Mouse (Mus musculus) 416B (cell line): ENCODE results near the gene Padi4.
A peak's percentile ranks its signal among the peaks of the same experiment; 100 is the strongest.

Source experiments
- DNase-seq: peaks from one replicate; pipeline ENCODE4 v3.0.0; 2011; ENCODE audit warnings: low read depth

Padi4 gene

DNA sequence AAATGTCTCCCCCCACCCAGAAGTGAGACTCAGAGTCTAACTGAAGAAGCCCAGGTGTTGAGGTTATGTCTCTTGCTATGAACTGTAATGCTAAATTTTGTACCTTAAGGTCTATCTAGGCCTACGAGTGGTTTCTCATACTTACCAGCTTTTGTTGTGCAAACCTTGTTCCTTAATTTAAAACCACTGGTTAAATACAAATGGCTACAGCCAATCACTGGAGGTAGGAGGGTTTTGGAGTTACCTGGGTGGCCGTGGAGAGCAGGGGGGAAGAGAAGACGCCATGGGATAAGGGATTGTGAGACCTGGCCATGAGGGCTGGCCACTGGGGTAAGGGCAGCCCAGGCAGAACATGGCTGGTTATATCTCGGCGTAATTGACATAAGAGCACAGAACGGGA lies 14.2 kb upstream of the Padi4 start:
- DNase-seq = no peak

DNA sequence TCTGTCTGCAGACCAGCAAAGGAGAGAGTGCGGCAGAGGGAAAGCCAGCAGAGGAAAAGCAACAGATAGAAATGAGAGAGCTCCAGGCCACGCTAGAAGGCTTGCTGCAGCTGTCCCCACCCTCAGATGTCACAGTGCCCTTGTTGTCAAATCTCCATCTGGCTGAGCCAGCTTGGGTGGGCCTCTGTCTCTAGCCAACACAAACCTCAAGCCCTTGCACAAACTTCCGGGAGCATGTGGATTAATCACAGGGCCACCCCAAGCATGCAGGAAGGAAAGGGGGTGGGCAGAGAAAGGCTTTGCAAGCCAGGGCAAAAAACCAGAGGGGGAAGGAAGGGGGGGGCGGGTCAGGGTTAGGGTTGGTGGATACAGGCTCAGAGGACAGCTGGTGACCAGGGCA lies 13.4 kb upstream of the Padi4 start:
- peak; percentile 97 for DNase-seq

DNA sequence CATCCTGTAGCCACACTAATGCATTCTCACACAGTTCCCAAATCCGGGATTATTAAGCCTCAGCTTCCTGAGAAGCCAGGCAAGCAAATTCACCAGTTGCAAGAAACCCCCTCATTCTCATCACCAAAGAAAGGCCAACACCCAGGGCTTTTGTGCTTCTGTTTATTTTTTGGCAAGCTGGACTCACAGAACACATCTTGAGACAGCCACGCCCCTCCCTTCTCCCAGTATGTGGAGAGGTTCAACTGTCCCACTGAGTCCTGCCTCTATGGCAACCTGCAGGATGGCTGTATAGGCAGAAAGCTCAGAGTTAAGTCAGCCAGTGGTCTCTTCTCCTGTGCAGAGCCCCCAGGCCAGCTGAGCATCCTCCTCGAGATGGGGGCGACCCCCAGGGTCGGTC lies 11.2 kb upstream of the Padi4 start:
- no peak for DNase-seq

DNA sequence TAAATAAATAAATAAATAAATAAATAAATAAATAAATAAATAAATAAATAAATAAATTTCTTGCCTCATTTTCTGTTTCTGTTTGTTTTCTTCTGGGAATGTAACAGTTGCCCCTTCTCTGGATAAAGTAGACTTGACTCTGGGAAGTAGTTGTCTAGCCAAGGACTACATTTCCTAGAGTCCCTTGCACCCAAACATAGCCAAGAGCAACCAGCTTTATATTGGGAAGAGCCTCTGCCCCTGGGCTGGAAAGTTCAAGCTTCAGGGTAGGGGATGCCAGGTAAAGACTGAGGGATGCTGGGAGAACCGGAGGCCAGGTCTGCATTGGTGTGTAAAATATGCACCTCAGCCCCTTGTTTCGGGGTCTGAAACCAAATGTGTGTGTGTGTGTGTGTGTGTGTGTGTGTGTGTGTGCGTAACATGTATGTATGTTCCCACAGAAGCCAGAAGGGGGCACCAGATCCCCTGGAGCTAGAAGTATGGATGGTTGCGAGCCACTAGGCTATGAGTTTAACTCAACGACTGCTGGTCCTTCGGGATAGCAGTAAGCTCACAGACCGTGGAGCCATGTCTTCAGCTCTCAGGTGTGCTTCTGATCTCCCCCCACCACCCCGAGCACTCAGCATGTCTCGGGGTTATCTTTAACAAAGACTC lies 10.4 kb upstream of the Padi4 start:
- no peak for DNase-seq

DNA sequence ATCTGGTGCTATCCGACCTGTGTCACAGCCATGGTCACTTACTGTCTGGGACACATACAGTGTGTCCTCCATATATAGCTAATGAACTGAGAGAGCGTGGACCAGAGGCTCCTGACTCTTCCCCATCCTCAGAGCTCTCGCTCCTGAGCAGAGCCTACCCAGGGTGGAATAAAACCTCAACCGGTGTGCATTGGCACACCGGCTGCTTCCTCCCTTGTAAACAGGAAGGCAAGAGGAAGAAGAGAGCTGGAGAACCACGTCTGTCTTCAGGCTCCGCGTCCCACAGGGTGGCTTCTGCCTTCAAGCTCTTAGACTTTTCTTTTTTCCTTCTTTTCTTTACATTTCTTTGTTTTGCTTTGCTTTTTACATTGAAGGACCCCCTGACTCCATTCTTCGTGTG lies 8.8 kb upstream of the Padi4 start:
- DNase-seq = no peak

DNA sequence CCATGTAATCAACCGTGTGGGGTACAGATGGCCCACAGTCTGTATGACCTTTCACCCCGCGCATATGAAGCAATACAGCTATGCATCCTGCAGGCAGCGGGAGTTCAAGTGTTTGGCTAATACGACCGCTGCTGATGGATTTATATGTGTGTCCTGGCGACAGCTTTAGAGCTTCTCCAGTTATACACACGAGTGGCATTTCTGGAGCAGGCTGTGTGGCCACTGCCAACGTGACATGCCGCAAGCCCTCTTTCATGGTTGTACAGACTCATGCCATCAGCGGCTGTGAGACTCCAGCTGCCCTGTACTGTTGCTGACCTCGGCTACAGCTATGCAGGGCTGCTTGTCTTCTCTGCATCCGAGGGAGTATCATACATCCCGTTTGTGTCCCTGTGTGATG lies 6.5 kb upstream of the Padi4 start:
- no peak for DNase-seq

DNA sequence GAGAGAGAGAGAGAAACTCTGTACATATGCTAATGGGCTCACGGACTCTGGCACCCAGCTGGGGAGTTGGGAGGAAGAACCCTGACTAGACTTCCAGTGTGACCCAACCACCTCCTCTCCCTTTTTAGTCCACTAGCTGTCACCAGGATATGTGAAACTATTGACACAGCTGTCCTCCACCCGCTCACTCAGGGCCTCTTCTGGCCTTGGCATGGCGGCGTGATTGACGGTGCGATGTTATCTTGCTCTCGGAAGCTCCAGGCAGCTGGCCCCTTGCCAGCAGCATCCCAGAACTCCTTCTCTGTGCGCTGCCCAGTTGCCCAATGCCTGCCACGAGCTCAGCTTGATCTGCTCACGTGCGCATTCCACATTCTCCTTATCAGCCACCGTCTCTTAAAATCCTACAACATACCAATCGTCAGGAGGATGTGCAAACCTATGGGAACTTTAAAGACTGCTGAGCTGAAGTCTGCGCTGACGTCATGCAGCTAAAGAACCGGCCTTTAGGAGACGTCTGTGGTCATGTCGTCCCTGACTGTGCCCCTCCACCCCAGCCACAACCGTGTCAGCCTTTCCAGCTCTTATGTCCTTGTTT lies 5.9 kb upstream of the Padi4 start:
- DNase-seq = peak; percentile 87

DNA sequence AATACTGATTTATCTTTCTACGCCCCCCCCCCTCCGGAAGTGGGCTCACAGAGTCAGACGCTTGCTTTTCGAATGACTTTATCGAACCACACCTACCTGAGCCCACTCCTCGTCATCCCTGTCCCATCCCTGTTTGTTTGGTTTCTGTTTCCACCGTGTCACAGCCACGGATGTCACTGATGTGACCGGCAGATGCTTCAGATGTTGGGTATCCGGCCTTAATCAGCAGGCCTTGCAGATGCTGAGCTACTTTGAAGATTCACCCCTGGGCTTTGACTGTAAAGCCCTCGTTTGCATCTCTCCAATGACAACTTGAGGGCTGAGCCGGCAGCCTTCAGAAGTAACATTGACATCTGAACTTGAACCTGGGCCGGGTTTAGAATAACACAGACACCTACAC lies 2.6 kb upstream of the Padi4 start:
- DNase-seq = no peak

DNA sequence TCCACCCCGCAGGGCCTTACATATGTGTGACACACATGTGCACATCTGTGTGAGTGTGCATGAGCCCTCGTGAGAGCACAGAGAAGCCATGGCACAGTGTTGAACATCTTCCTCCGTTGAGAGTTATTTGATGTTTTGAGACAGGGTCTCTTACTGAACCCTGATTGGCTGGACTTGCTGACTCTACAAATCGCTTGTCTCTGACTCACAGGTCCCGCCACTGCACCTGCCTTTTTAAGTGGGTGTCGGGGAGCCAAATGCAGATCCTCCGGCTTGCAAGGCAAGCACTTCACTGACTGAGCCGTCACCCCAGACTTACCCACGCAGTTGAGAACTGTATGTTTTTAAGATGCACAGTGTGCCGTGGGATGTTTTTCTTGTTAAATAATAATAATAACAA lies 1.8 kb upstream of the Padi4 start:
- no peak for DNase-seq

DNA sequence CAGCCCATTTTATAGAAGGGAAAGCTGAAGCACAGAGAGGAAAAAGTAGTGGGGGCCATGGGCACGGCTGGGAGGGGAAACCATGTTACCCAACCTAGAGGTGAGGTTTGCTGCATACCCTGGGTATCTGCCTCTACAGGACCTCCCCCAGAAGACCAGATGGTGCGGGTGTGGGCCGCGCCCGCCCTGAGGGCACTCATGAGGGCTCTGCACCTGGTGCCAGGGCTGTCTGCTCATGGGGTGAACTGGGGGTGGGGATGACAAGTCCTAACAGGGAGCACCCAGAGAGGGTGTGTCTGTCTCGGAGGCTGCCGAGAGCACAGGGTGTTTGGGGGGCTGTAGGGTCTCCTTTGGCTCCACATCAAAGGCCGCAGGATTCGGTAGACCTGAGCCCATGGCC lies 857 bp upstream of the Padi4 start:
- DNase-seq = no peak

DNA sequence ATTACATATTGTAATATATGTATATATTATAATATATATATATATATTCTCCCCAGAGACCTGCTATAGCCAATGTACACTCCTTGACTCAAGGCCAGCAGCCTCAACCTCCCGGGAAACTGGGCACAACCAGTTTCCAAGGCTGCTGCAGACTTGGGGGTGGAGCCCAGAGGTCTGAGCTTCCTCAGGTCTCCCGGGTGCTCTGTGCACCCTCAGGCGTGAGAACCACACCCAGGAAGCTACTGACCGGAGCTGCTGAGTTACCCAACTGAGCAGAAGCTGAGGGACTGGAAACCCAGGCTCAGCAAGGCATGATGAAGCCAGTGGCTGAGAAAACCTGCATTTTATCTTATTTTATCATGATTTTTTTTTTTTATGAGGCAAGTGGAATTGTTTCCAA lies 2.9 kb downstream of the Padi4 start:
- DNase-seq = peak; percentile 33

DNA sequence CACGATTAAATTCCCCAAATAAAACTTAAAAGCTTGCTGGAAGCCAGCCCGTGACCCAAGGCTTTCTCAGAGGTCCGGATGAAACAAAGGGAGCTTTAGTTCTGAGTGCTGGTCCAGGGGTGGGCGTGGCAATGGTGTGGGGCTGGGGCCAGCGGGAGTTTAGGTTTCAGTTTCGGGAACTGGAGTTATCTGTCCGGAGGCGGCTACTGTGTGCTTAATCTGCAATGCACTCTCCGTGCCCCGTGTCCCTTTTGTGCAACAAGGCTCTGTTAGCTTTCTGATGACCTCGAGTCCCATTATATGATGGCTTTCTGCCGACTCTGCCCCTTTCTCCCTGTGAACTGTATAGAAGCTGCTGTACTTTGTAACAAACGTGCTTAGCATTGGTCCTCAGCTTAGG lies 3.6 kb downstream of the Padi4 start:
- peak; percentile 63 for DNase-seq

DNA sequence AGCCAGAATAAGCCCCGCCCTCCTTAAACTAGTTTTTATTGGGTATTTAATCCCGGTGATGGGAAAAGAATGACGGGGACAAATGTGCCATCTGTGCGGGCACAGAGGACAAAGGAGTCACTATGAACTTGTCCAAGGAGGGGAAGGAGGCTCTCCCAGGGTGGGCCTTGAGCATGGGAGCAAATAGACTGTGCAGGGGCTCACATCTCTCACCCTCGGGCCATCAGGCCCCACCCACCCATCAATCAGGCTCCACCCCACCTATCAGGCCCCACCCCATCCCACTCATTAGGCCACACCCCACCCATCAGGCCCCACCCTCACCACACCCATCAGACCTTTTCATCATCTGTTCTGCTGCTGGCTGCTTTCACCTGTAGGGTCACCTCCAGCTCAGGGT lies 5.1 kb downstream of the Padi4 start:
- DNase-seq = no peak

DNA sequence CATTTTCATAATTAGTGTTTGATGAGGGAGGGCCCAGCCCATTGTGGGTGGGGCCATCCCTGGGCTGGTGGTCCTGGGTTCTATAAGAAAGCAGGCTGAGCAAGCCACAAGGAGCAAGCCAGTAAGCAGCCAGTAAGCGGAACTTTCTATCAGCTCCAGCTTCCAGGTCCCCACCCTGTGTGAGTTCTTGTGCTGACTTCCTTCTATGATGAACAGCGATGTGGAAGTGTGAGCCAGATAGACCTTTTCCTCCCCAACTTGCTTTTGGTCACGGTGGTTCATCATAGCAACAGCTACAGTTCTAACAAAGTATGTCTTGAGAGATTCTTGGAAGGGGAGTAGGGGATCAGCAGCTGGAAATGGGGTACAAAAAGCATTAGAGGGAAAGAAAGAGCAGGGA lies 8.1 kb downstream of the Padi4 start:
- DNase-seq = no peak

DNA sequence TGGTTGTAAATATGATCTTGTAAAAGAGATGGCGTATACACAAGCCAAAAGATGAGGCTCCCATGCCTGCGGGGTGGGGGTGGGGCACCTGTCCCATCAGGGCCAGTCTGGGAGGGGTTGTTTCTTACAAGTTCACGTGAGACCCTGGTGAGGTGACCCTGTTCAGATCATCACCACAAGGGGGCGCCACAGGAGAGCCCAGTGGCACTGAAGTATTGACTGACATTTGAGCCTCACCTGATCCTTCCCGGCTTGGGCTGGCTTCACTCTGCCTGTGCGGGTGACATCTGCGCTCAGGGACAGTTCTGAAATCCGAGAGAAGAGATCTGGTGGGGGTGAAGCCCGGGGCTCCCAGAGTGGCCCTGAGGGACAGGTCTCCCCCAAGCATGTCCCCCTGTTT lies 10.9 kb downstream of the Padi4 start:
- peak; percentile 69 for DNase-seq

DNA sequence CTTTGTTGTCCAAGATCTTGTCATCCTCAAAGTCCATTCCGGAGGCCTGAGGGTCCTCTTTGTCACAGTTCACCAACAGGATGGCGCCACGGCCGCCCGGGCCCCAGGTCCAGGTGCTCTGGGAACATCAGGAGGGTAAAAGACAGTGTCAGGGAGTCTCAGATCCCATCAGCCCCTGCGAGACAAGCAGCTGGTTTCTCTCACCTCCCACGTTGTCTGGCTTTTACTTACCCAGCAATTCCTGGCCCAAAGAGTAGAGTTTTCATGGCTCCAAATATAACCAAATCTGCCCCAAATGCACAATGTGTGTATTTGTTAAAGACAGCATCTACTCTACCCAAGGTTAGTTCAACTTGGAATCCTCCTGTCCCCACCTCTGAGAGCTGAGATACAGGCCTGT lies 12.4 kb downstream of the Padi4 start:
- DNase-seq = no peak

DNA sequence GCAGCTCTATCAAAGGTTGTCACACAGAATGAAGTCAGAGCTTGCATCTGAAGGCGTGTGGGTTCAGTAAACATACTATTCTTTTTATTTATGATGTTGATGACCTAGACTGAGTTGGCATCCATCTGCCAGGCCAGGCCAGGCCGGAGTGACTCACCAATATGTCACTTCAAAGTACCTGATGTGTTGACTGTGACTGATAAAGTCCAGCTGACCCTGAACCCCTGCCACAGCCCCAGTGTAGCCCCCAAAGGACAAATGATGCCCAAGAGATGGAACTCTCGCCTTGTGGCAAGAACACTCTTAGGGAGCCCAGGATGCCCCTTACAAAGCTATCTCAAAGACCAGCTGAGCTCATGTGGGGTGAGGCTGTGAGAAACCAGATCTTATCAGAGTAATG lies 18.2 kb downstream of the Padi4 start:
- DNase-seq = no peak

DNA sequence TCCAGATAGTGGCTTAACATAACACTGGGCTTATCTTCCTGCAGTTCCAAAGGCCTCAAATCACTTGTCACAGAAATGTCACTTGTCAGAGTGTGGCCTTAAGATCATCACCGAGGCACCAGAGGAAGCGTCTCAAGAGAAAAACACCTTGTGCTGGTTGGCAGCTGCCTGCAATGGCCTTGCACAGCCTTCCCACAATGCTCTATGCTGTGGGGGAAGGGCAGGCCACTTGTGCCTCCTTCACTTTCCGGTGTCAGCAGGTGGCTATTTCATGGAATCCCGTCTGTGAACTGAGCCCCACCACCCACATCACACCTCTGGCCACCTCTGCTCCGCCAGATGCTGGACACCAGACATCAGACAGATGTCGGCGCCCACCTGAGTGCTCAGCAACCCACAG lies 20.7 kb downstream of the Padi4 start:
- no peak for DNase-seq

DNA sequence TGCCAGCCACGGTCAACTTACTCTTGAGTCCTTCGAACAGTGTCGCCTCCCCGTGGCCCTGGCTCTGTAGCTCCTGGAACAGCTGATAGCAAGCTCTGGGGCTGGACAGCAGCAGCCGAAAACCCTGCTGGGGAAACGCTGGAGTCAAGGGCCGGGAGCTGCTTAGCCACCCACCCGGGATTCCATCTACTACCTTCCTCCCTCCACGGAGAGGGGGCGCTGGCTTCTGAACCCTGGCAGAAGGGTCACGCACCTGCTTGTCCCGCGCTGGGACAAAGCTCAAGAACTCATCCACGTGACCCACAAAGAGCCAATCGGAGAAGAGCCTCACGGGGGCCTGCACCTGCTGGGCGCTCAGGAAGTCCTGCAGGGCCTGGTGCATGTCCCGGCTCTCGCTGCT lies 23.7 kb downstream of the Padi4 start:
- DNase-seq = no peak

DNA sequence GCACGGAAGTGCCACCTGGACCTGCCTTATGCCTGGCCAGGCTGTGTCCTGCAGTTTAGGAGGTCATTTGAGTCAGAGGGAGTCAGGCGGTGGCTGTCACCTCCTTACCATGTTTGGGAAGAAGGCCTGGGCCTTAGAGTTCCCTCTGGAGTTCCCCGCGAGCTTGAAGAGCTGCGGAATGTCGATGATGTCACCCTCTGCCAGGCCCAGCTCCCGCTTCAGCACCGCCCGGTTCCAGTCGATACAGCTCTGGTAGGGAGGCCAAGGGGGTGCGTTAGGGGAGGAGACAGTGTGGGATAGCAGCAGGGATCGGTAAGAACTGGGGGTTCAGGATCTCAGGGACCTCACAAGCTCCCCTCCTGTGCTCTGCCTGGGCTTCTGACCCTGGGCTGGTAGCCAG lies 26.1 kb downstream of the Padi4 start:
- no peak for DNase-seq

DNA sequence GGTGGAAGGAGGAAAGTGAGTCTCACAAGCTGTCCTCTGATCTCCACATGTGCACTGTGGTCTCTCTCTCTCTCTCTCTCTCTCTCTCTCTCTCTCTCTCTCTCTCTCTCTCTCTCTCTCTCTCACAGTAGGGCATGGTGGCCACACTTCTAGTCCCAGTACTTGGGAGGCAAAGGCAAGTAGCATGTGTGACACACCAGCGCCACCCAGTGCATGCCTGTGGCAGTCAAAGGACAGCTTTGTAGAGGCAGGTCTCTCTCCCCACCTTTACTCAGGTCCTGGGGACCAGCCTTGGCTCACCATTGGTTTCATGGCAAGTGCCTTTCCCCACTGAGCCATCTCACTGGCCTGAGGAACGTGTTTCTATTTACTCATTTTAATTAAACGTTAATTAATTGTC lies 29.4 kb downstream of the Padi4 start:
- peak; percentile 81 for DNase-seq

DNA sequence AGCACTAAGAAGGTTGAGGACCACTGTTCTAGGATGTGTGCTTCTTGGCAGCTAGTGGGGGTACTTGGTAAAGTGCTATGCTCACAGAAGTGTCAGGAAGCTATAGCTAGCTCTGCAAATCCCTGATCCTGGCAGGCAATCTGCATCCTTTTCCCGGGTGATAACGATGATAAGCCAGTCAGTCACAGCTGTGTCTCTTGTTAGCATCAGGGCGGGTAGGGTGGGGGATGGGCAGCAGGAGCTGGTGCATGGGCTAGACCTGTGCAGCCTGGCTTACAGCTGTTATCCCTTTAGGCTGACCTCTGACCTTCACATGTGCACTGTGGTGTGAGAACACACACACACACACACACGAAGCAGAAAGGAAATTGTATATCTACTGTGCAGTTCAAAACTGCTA lies 30.9 kb downstream of the Padi4 start:
- no peak for DNase-seq

DNA sequence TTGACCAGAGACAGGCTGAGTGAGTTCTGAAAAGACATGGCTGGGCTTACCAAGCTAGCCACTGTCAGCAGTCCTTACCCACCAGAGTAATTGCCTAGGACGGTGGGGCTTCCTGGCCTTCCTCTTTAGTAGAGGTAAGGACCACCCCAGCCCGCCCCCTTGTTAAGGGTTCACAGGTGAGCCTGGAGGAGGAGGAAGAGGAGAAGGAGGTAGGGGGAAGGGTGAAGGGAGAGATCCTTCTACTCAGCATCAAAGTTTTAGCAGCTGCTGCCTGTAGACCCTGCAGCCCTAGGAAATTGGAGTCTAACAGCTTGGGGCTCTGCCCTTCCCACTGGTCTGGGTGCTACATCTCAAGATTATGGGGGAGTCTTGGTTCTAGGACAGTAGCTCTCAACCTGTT lies 31.5 kb downstream of the Padi4 start, which contains the start of gene Padi6:
Gene Padi6, minus strand, starts transcription at position 101 of the 400 bp plus-strand sequence.
- DNase-seq = no peak

DNA sequence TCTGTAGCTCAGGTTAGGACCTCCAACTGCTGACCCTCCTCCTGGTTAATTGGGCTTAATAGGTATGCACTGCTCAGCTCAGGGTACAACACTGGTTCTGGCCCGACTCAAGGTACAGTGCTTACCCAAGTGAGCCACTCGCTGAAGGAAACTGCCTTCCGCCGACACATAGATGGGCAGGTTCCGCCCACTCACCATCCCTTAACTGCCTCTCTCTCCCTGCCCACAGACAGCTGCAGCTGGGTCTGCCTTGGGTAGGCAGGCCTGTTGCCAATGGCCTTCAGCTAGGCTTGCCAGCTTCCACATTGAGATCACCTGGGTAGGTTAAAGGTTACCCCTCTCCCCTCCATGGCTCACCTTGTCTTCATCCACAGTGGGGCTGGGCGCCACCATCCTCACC lies 32.6 kb downstream of the Padi4 start:
- no peak for DNase-seq
